Mouse (Mus musculus) liver, embryonic 16.5 days (tissue): ENCODE results near the gene Gm21970. TPM values are rescaled to one million over a fixed set of nuclear protein-coding genes. Genes with fewer than 3 reads are reported as not detected.

ENCODE experiments used
- ATAC-seq: fragments of 200-750 bp; cut with Nextera tagmentation; 2 replicates; pipeline ENCODE4 v1.8.0; 2017; ENCODE audit warnings: low read depth, mild to moderate bottlenecking, moderate number of reproducible peaks, moderate library complexity
- H3K27ac ChIP-seq: fragments of 300-500 bp; sonication (generic); 2 replicates; pipeline ENCODE4 v1.5.1; 2014; ENCODE audit warnings: mild to moderate bottlenecking, low read length
- H3K27me3 ChIP-seq: fragments of 300-500 bp; sonication (generic); 2 replicates; pipeline ENCODE4 v1.6.1; 2014; ENCODE audit warnings: low read depth, low read length, mixed read lengths; ENCODE audit not compliant: control insufficient read depth, insufficient read depth
- H3K36me3 ChIP-seq: fragments of 300-500 bp; sonication (generic); 2 replicates; pipeline ENCODE4 v1.6.1; 2014; ENCODE audit warnings: mild to moderate bottlenecking; ENCODE audit not compliant: control insufficient read depth, insufficient read depth
- H3K4me1 ChIP-seq: fragments of 300-500 bp; sonication (generic); 2 replicates; pipeline ENCODE4 v1.6.1; 2014; ENCODE audit warnings: low read depth, low read length, mixed read lengths; ENCODE audit not compliant: control insufficient read depth
- H3K4me2 ChIP-seq: fragments of 300-500 bp; sonication (generic); 2 replicates; pipeline ENCODE4 v1.6.1; 2014; ENCODE audit warnings: low read depth, low read length, mixed read lengths
- H3K4me3 ChIP-seq: fragments of 300-500 bp; sonication (generic); 2 replicates; pipeline ENCODE4 v1.5.1; 2014; ENCODE audit warnings: low read depth, mild to moderate bottlenecking, low read length
- H3K9ac ChIP-seq: fragments of 300-500 bp; sonication (generic); 2 replicates; pipeline ENCODE4 v1.6.1; 2014; ENCODE audit warnings: low read depth, low read length
- H3K9me3 ChIP-seq: fragments of 300-500 bp; sonication (generic); replicated peaks from 2 replicates; pipeline ENCODE4 v1.6.1; 2016; ENCODE audit warnings: low read length; ENCODE audit not compliant: control insufficient read depth
- WGBS: fragments of 180-500 bp; shearing (Covaris S2); extraction: QIAGEN DNeasy Blood & Tissue Kit; methylation state at CpG from one replicate; pipeline ENCODE4 v1.1.7; 2014; ENCODE audit not compliant: insufficient replicate concordance; 5-methylcytosine and 5-hydroxymethylcytosine counted together
- polyA plus RNA-seq: library from polyadenylated mRNA; unstranded; fragments of >200 nt; fragmentation: Nextera tagmentation; extraction: Ambion mirVana; gene quantifications from 2 replicates; pipeline ENCODE4 v1.2.1, GENCODE M21; 2015

Gene Gm21970
- polyA plus RNA-seq, 1 experiment from 2014 or later: not detected

- 46% methylated on average over 3 of the region's 3 CpGs for WGBS
- peaks cover 36% of the 10 kb centered on the region for H3K4me1 ChIP-seq
Observed at GRCm38 (mm10) chr16:91363483-91363882, 28.0 kb upstream of the Gm21970 start.

DNA sequence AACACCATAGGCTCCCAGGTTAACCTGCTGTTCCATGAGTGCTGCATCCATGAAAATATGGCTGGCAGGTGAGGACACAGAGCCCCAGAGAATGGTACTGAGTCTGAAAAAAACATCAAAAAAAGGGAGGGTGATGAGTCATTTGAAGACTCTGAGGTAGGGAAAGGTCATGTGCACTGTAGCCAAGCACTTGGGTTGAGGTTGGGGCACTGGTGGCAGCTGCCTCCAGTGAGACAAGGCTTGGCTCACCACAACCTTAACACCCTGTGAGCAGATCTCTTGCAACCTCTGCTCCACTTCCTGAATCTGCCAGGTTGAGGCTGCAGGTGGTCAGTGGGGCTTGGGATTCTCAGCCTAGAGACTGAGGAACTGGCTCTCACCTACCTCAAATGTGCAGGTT is 25.0 kb upstream of the Gm21970 start:
- no peaks in the 10 kb centered on the region for H3K27me3 ChIP-seq
- no peaks in the 10 kb centered on the region for H3K9me3 ChIP-seq
- H3K4me2 ChIP-seq: no peak overlapping the region
- H3K36me3 ChIP-seq: no peaks in the 10 kb centered on the region
- H3K27ac ChIP-seq: peak overlapping the region; percentile 85
- peak overlapping the region; percentile 11; the same call in 1 of the 2 replicates for H3K9ac ChIP-seq
- H3K4me3 ChIP-seq: no peak overlapping the region
- peak; percentile 19; the same call in 1 of the 2 replicates for ATAC-seq
- peaks cover 25% of the 10 kb centered on the region for H3K4me1 ChIP-seq

More at GRCm38 (mm10) chr16:91363483-91363882, 28.0 kb upstream of the Gm21970 start:
- Histone ChIP-seq H3K9ac (no peak overlapping the region), H3K27ac (peak overlapping the region; percentile 62), H3K4me3 (no peak overlapping the region), H3K27me3 (no peaks in the 10 kb centered on the region), H3K36me3 (no peaks in the 10 kb centered on the region), H3K4me2 (no peak overlapping the region), H3K9me3 (no peaks in the 10 kb centered on the region)
- no peak for ATAC-seq

- peaks cover 27% of the 10 kb centered on the region for H3K4me1 ChIP-seq
- peak overlapping the region; percentile 85 for H3K27ac ChIP-seq
- peak; percentile 25; the same call in 1 of the 2 replicates for ATAC-seq
- H3K9ac ChIP-seq: peak overlapping the region; percentile 11; the same call in 1 of the 2 replicates
- no peaks in the 10 kb centered on the region for H3K27me3 ChIP-seq
- 30% methylated on average over 2 of the region's 2 CpGs for WGBS
- H3K9me3 ChIP-seq: no peaks in the 10 kb centered on the region
- H3K36me3 ChIP-seq: no peaks in the 10 kb centered on the region
- no peak overlapping the region for H3K4me2 ChIP-seq
- H3K4me3 ChIP-seq: no peak overlapping the region
Observed at GRCm38 (mm10) chr16:91367066-91367465, 24.5 kb upstream of the Gm21970 start.

DNA sequence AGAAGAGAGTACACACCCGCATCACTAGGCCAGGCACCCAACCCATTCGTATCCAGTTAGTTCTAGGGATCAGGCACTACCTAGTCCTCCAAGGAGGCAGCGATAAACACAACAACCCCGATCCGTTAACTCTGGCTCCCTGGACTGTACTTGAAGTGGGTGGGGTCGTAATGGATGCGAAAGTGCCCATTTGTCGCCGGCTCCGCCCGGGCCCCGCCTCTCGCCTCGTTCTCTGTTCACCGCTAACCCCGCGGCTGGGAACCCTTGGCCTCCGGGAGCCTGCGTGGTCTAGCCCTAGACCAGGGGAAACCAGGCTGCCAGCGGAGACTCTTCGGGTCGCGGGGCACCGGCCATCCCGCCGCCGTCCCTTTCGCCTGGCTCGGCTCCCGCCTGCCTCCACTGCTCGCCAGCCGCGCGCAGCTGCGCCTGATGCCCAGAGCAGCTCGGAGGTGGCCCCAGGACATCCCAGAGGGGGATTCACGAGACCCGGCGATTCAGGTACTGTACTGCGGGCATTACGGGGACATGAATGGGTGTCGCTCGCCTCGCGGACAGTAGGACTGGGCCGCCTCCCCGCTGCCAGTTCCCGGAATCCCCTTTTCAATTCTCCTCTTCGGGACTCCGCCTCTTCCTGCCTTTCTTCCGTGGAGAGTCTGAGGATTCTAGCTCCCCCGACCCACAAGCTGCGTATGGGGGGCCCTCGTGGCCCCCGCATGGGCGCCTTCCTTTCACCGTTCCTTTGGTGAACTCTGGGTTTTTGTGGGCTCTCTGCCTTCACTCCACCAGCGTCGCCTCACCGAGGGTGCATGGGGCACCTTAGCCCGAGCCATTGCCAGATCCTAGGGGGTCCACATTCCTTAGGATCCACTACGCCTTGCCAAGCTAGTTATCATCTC is 18.7 kb upstream of the Gm21970 start, which contains the start of gene Ifnar2:
Gene Ifnar2 (plus strand): TSS at position 207 of the 896 bp plus-strand sequence.
- peak within 1 kb of the TSS; percentile 73 for H3K4me2 ChIP-seq
- H3K4me1 ChIP-seq: peaks cover 32% of the 10 kb centered on the region
- under 1% methylated on average over 61 of the region's 62 CpGs for WGBS
- ATAC-seq: peak; percentile 96
- peak within 1 kb of the TSS; percentile 99 for H3K27ac ChIP-seq
- no peaks in the 10 kb centered on the region for H3K27me3 ChIP-seq
- peak within 1 kb of the TSS; percentile 100 for H3K9ac ChIP-seq
- H3K9me3 ChIP-seq: no peaks in the 10 kb centered on the region
- peaks cover 11% of the 10 kb centered on the region for H3K36me3 ChIP-seq
- H3K4me3 ChIP-seq: peak within 1 kb of the TSS; percentile 99

- Histone ChIP-seq H3K27me3 (no peaks in the 10 kb centered on the region), H3K27ac (peak overlapping the region; percentile 99), H3K9ac (peak overlapping the region; percentile 100), H3K36me3 (peaks cover 11% of the 10 kb centered on the region), H3K4me3 (peak overlapping the region; percentile 99), H3K9me3 (no peaks in the 10 kb centered on the region), H3K4me1 (peaks cover 39% of the 10 kb centered on the region), H3K4me2 (peak overlapping the region; percentile 73)
- 0 out of 2 replicates have a peak, but pooled peaks have one; percentile 3 for ATAC-seq
- WGBS: 18% methylated on average over 13 of the region's 13 CpGs
Observed at GRCm38 (mm10) chr16:91373473-91374252, 17.9 kb upstream of the Gm21970 start.

DNA sequence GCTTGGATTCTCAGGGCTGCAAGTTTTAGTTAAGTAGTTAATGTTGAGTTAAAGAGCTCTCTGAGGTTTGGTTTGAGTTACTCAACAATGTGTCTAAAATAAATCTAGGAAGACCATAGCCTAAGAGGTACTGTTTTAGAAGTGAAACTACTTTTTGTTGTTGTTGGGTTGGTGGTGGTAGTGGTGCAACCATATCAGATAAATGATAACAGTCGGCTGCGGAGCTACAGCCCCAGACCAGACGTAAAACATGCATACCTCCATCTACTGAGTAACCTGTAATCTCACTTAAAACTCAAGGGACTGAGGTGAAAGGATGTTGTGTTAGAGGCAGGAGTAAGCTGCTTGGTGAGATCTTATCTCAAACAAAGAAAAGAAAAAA is 17.3 kb upstream of the Gm21970 start:
- 11% methylated on average over 3 of the region's 3 CpGs for WGBS
- Histone ChIP-seq H3K9ac (peak overlapping the region; percentile 100), H3K4me1 (peaks cover 45% of the 10 kb centered on the region), H3K4me2 (peak overlapping the region; percentile 73), H3K27ac (peak overlapping the region; percentile 99), H3K4me3 (peak overlapping the region; percentile 99), H3K36me3 (peaks cover 11% of the 10 kb centered on the region), H3K27me3 (no peaks in the 10 kb centered on the region), H3K9me3 (no peaks in the 10 kb centered on the region)
- ATAC-seq: no peak

GRCm38 (mm10) chr16:91376701-91377100 is 14.8 kb upstream of the Gm21970 start:
- Histone ChIP-seq H3K27ac (no peak overlapping the region), H3K9ac (no peak overlapping the region), H3K4me1 (peaks cover 54% of the 10 kb centered on the region), H3K4me3 (no peak overlapping the region), H3K27me3 (no peaks in the 10 kb centered on the region), H3K9me3 (no peaks in the 10 kb centered on the region), H3K36me3 (peaks cover 15% of the 10 kb centered on the region), H3K4me2 (no peak overlapping the region)
- no peak for ATAC-seq
- 96% methylated on average over 10 of the region's 10 CpGs for WGBS

DNA sequence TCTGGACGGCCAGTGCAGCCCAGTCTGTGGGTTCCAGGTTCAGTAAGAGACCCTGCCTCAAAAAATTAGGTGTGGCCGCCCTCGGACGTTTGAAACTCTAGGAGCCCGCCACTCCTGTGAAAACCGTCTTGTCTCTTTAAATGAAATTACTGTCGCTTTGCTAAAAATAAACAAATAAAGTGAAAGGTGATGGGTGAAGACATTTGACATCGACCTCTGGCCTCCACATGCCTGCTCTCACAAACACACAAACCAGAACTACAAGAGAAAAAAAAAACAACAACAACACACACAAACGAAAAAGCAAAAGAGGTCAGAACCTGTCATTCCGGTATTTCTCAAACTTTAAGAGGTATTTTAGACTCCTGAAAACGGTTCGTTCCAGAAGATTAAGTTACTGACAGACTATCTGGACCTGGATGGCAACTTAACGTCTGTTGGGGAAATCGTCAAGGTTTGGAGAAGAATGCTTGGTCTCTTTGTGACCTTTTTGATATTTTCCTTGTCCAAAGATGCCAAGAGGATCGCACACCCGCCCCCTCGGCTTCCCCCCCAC is 13.0 kb upstream of the Gm21970 start:
- H3K9ac ChIP-seq: no peak overlapping the region
- H3K36me3 ChIP-seq: peaks cover 15% of the 10 kb centered on the region
- peaks cover 54% of the 10 kb centered on the region for H3K4me1 ChIP-seq
- H3K4me3 ChIP-seq: no peak overlapping the region
- H3K27ac ChIP-seq: peak overlapping the region; percentile 27; the same call in 1 of the 2 replicates
- 71% methylated on average over 17 of the region's 17 CpGs for WGBS
- no peak for ATAC-seq
- H3K27me3 ChIP-seq: no peaks in the 10 kb centered on the region
- H3K4me2 ChIP-seq: no peak overlapping the region
- no peaks in the 10 kb centered on the region for H3K9me3 ChIP-seq
